Mouse (Mus musculus): ENCODE data around the gene Prpsap2.

Gene Prpsap2

DNA sequence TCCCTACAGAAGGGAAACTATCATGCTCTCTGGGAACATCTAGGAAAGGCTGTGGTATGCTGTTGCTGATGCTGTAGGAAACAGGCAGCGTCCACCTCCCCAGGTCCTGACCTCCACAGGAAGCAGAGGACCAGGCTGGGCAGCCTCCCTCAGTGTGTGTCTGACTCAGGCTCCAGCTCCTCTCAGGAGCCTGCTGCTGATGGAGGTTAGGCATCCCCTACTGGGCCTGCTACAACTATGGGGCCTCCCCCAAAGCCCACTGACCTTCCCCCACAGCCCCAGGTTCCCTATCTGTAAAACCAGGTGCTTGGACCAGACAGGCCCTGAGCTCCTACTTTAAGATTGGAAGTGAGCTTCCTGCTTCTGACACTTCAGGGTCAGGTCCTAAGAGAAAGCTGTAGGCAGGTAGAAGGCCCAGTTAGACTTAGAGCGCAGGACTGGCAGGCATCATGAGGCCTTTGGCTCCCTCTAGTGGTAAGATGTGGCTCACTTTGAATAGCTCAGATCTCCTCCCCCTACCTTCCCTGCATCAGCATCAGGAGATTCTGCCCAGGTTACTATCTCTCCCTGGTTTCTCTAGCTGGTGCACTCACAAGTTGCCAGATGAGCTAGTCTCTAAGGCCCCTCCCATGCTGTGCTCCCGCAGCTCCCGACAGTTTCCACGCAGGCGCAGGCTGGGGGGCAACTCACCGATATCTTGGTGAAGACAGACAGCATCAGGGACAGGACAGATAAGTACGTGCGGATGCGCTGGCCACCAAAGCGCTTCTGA lies 47.4 kb downstream of the Prpsap2 start:
- DNase-seq: peak; percentile 88 to 91

DNA sequence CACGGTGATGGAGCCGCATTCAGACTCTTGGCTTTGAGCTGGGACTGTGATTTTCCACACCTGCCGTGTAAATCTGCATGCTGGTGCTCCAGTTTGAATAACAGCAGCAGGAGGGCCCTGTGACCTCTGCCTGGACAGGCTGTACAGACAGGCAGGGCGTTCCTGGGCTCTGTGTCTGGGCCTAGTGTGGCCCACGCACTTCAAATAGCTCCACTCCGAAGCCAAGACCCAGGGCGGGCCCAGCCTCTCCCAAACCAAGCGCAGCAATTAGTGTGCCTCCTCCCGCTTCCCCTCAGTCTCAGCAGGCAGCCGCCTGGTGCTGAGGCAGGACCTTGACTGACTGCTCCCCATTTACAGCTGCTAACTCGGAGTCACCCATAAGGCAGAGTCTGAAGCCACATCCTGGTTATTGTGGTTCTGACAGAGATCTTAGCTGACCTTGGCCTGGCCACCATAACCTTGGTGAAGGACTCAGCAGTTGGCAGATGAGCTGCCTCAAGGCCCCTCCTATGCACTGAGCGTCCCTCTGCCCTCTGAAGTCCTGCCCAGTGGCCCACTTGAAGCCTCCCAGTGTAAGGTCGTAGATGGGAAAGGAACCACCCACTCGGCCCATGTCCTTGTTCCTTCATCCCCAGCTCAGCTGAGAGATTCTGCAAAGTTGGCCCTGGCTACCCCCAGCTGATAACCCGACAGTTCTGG lies 48.6 kb downstream of the Prpsap2 start:
- DNase-seq: no peak

DNA sequence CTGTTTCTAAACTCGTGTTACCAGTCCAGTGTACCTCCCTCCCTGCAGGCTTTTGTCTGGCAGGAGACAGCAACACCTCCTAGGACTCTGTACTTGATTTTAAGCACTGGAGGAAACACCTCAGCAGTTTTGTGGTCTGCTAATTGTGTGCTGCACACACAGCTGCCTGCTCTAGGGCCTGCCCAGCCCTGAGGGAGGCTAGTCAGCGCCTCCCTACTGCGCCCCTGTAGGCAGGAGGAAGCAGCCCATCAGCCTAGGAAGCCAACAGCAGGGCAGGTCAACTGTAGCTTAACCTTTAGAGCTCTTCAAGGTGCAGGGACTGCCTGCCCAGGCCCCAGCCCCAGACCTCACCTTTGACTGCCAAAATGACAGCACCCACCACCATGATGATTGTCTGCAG lies 53.0 kb downstream of the Prpsap2 start:
- no peak for DNase-seq

DNA sequence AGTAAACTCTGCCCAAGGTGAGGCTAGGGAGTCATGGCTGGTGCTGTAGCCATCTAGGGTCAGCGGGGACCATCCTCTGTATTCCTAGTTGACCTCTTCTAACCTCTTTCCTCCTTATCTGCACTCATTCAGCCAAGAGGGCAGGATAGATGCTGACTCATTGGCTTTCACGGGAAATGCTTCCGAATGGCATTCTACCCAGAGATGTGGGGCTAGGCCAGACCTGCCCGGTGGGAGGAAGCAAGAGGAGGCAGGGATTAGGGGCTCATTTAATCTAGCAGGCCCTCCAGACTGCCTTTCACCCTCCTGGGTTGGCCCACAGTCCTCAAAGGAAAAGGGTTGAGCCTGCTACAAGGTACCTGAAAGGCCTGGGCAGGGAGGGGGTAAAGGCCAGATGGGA lies 55.7 kb downstream of the Prpsap2 start:
- DNase-seq: no peak

DNA sequence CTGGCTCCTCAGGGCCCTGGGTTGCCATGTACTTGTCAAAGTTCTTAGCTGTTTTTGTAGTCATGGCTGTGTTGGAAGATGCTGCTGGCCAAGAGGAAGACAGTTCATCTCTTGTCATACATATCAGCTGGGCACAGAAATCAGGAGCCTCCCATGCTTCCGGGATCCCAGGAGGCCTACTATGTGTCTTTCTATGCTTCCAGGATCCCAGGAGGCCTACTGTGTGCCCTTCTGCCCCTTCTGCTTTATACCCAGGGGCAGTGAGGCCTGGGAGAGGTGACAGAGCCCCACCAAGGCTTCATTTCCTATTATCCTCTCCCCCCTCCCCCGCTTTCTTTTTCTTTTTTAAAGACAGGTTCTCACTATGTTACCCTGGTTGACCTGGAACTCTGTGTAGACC lies 56.3 kb downstream of the Prpsap2 start:
- DNase-seq: no peak

DNA sequence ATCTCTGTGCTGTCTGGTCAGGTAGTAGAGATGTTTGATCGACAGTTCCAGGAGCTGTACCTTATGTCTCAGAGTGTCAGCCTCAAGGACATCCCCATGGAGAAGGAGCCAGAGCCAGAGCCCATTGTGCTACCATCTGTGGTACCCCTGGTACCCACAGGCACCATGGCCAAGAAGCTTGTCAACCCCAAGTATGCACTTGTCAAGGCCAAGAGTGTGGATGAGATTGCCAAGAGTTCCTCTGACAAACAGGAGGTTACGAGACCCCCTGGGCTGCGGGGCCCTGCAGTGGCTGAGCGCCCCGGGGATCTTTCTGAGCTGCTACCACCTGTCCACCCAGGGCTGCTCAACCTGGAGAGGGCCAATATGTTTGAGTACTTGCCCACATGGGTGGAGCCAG lies 59.4 kb downstream of the Prpsap2 start:
- peak; percentile 57 to 73 for DNase-seq

DNA sequence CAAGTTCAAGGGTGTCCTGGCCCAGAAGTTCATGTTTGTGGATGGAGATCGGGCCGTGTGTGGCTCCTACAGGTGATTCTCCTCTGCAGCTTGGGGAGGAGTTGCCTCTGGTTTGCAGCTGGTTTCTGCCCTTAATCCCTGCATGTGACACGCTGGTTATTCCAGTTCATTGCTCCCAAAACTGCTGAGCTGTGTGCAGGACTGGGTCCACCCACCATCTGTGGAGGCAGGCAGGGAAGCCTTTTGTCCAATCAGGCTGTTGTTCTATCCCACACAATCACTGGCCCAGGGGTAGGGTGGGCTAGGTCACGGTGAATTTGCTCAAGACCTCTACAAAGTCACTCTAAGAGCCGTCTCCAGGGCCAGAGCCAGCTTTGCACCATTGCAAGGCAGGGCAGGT lies 60.2 kb downstream of the Prpsap2 start:
- DNase-seq: no peak

DNA sequence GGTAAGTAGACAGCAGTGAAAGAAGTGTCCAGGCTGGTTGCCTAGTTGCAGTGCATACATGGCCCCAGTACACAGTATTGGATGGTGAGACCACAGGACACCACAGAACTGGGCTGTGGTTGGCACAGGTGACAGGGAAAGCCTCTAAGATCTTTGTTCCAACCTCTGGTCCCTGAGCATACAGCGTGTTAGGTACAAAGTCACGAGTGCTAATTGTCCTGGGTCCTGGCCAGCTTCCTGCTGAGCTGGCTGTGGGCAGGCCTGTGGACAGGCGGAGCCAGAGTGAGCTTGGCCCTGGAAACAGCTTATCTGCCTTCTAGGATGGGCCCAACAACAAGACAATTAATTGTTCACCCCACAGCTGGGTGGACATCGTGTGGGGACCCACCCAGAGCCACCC lies 62.0 kb downstream of the Prpsap2 start:
- peak; percentile 75 to 85 for DNase-seq

DNA sequence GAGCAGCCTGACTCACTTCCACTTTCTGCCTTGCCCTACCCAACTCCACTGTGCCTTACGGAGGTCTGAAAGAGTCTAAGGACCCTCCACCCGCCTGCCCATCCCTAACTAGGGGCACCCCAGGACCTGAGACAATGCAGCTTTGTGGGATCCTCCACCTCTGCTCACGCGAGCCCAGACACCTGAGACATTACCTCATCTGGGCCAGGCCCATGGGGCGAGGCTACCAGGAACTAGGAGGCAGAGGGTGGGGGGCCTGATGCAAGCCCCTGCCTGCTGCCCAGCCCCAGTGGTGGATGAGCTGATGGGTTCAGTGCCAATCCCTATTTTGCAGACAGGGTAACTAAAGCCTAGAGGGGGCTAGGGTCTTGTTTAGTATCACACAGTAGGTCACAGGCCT lies 62.4 kb downstream of the Prpsap2 start:
- DNase-seq: no peak

DNA sequence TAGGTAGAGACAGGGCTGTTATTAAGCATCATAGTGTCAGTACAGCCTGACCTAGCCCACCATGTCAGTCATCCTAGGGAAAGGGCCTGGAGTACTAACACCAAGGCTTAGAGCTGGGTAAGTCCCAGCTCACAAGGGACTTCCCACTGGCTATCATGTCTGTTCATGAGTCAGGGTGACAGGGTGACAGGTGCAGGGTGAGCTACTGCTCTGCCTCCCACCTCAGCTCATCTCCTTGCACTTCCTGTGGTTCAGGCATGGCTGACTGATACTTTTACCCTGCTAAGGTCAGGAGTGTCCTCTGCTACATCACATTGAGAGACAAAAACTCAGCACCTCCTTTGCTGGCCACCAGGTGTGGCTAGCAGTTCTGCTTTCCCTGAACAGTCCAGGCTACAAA lies 63.0 kb downstream of the Prpsap2 start:
- DNase-seq: no peak

DNA sequence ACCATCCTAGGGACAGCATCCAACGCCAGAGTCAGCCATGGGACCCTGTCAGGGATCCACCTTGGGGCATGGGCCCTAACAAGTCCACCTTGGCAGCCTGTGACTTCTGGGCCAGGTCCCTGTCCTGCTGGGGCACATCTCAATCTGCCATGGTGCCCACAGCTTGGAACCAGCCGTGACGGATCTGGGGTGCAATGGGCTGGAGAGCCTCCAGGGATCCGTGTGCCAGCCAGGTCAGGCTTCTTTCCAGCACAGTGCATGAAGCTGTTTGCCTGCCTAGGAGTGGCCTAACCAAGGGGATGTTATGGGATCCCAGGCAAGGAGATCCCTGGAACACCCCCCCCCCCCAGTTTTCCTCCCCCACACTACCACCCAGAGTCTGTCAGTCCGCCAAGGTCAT lies 68.9 kb downstream of the Prpsap2 start:
- peak; percentile 69 to 70 for DNase-seq

DNA sequence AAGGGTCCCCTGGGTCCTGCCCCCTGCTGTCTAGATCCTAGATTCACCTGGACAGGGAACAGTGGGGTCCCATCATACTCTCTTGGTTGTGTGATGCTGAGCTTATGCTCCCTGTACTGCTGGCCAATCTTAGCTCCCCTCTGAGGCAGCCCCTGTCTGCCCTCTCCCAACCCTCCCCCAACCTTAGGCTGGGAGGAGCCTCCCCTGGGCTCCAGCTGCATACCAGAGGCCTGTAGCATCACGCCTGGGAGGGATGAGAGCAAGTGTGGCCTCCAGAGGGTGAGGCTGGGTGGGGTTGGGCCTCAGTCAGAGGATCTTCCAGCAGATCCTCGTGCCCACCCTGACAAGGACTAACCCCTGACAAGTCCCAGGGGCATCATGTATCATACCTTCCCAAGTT lies 74.3 kb downstream of the Prpsap2 start:
- DNase-seq: no peak

DNA sequence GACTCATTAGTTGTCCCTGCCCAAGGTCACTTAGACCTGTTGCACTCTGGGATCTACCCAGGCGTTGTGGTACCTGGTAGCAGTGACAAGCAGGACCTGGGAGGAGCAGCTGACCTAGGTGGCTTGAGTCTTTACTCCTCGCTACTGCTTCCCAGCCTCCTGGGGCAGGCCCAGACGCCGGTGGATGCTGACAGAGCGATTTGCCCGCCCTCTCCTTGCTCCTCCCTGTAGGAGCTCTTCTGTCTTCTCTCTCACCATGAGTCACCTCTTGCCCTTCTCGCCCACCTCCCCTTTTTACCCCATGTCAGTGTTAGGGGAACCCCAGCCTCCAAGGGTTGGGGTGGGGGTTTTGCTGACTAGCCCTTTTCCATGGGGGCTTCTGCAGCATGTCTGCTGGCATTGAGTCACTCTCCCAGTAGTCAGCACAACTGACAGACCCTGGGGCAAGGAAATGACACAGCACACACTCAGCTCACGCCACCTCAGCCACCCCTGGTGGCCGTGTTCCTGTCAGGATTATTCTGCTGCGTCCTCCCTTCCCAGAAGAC lies 74.9 kb downstream of the Prpsap2 start:
- no peak for DNase-seq

DNA sequence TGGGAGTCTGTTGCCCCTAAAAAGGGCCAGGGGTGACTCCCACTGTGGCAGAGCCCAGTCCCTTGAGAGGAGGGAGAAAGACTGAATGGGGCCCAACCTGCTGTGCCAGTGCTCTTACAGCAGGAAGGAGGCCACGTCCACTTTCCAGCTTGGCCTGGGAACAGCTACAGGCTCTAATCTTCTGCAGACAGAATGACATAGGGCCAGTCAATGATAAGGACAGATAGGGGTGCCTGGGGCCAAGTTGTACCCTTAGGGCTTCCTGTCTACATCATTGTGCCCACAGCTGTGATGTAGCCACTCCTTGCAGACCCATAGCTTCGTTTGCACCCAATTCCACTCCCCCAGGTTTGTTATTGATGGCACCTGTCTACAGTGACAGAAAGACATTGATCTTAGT lies 75.7 kb downstream of the Prpsap2 start:
- DNase-seq: no peak

DNA sequence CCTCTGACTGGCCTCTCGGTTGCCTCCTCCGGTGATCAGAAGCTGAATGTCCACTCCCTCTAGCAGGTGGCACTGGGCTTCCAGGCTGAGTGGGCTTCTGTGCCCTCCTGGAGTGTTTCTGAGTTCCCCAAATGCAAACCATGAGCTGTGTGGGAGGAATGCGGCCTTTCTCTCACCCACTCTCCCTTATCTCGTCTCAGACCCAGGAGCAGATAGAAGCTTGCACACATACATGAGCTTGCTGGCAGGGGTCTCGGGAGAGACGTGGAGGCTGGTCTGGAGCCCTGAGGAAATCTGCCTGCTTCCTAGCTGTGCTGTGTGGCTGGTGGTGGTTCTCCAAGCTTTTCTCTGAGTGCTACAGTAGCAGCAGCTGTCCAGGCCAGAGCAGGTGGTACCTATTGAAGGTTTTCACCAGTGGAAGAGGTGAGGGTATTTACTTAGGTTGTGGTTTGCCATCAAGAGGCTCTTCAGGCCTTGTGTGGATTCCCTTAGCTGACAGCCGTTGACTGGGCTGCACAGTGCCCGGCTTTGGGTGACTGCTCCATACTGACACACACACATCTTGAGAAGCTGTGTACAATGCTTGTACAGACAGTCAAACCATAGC lies 76.7 kb downstream of the Prpsap2 start:
- no peak for DNase-seq

DNA sequence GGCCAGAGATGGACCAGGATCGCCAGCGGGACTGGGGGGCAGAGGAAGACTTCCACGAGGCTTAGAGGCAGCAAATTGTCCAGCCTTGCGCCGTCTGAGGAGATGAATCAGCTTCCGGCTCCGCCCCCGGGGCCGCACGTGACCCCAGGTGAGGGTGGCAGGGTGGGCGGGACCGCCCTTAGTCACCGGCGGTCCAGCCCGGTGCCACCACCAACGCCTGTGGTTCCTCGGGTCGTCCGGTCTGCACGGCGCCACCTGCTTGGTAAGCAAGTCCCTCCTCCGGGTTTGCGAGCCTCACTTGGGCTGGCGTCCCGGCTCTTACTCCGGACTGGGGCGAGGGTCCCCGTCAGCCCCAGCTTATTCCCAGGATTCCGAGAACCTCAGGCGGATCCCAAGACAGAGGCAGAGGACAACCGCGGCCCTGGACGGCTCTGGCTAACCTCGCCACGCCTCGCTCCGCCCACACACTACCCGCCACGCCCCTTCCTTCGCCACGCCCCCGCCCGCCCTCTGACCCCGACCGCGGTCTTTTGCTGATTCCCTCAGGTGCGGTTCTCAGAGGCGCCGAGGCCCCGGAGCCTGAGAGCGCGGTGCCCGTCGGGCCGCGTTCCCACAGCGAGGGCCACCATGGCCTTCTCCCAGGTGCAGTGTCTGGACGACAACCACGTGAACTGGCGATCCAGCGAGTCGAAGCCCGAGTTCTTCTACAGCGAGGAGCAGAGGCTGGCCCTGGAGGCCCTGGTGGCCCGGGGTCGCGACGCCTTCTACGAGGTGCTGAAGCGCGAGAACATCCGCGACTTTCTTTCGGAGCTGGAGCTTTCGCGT lies 77.8 kb downstream of the Prpsap2 start, which contains the start of gene Fam83g:
Gene Fam83g, plus strand, starts transcription at position 185 of the 825 bp plus-strand sequence.
- DNase-seq: no peak
